Mouse (Mus musculus): ENCODE measurements around the gene Gh. TPM values are rescaled to one million over a fixed set of nuclear protein-coding genes. Genes with fewer than 3 reads are reported as not detected.

Gh gene
- not detected for polyA plus RNA-seq (2014; fragmentation: Illumina TruSeq; extraction: RNeasy Lipid Tissue Mini Kit (QIAGEN cat#74804); ENCODE audit: low read depth, low replicate concordance)

DNA sequence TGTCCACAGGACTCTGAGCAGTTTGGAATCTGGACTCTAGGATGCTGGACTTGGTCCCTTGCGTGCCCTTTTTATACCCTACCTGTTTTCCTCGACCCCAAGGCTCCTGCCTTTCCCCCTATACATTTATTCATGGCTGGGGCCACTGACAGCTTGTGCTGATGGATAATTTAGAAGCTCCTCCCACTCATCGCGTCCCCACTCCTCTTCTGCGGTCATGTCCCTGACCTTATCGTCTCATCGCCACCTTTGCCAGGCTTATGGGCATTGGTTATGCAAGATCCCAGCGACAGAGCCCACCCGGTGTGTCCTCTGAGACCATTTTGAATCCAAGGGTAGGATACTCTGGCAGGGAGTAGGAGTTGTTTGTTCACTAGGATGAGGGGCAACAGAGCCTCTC lies at the start of gene Gh:
TSS of gene Gh (minus strand) at position 101 of the 400 bp plus-strand sequence.

DNA sequence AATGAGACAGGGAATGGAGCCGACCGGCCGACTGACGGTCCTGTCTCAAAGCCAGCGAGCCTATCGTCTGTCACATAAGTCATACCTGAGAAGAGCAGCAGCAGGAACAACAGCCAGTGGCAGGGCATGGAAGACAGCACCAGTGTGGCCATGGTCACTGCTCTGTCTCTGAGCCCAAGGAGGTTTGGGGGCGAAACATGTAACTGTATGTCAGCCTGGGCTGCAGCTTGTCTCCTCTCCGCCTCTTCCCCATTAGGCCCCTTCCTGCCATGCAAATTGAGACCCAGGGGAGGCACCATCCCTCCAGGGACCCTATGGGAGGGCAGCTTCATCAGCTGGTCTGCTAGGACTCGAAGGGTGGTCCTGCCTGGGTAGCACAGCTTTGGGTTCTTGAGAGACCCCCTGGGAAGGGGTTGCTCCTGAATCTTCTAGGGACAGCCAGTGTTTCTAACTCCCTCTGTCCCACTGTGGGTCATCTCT lies 12.7 kb upstream of the Gh start, which contains the start of gene Cd79b:
TSS of gene Cd79b (minus strand) at position 430 of the 480 bp plus-strand sequence.

DNA sequence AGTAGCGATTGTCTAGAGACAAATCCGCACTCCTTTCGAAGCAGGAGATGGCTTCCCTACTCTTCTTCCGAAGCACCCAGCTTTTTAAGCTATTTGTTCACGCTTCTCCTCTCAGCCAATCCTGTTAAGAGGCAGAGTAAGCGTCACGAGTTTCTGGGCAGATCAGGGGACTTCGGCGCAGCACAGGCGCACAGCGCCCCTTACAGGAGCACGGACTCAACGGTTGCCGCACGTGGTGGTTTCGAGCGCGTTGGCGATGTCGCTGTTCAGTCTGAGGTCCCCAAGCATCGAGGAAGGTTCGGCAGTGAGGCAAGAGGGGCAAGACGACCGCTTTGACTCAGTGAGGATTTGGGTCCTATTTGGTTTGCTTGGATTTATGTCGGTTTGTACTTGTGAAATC lies 25.2 kb downstream of the Gh start, which contains the start of gene Tcam1:
TSS of gene Tcam1 (plus strand) at position 219 of the 400 bp plus-strand sequence.

DNA sequence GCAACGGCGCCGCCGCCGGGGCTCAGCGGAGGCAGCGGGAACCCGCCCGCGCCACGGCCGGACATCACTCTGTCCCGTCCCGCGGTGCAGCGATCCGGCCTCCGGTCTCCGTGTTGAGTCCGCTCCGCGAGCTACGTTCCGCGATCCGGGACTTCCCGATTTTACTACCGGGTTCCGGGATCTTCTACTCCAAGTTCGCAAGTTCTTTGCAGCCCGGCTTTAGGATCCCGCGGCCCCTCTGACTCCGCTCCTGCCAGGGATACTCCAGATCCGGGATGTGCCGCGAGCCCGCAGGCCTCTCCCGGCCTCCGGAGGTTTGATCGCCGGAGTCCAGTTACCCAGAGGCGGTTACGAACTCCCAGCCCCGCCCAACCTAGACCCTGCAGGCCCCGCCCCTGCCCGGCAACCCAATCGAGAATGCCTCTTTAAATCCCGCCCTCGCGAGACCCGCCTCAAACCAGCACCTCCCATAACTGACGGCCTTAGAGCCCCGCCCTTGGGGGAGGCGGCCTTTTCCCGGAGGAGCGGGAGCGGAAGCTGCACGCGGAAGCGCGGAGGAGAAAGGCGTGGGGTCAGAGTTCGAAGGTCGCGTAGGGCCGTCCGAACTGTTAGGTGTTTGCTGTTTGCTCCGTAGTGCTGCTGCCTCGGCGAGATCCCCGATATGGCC lies 28.9 kb downstream of the Gh start, which contains the start of gene Smarcd2:
TSS of gene Smarcd2 (minus strand) at position 329 of the 667 bp plus-strand sequence.

DNA sequence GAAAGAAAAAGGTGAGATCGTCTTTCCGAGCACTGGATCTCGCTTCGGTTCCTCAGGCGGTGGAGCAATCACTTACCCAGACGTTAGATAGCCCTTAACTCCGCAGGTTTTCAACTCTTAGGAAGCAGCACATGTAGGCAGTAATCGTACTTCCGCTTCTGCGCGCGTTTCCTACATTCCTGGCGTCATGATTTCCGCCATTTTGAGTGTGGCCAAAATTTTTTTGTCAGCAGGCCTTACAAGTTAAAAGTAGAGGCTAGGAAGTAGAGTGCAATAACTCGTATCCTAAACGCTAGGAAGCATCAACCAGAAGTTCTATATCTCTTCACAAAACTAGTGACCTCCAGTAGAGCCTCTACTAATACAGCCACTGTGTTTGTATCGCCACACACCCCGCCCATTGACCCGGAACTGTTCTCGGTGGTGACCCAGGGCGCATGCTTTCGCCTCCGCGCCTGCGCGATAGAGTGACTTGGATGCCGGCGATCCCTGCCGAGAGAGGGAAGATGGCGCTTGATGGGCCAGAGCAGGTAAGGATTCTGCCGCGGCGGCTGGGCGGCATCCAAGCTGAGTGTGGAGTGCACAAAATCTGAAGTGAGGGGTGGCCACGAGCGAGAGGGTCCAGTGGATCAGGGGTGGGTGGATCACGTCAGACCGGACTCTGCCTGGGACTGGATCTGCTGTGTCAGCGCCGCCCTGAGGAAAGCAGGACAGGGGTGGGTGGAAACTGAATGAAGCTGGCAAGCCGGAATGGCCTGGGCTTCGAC lies 45.8 kb downstream of the Gh start, which contains the start of the genes Ftsj3 and Psmc5:
TSS of gene Ftsj3 (minus strand) at position 395 of the 767 bp plus-strand sequence.
TSS of gene Psmc5 (plus strand) at position 470 of the 767 bp plus-strand sequence.

Other genes with a start within 250 kb of the Gh start
- 5.7 TPM for gene Taco1, start 235.8 kb downstream of the Gh start, polyA plus RNA-seq (2014; fragmentation: Illumina TruSeq; extraction: RNeasy Lipid Tissue Mini Kit (QIAGEN cat#74804); ENCODE audit: low read depth, low replicate concordance)
- 7.2 TPM for gene Map3k3, start 217.3 kb downstream of the Gh start, polyA plus RNA-seq (2014; fragmentation: Illumina TruSeq; extraction: RNeasy Lipid Tissue Mini Kit (QIAGEN cat#74804); ENCODE audit: low read depth, low replicate concordance)
- not detected for gene Gm10840, start 141.0 kb downstream of the Gh start, polyA plus RNA-seq (2014; fragmentation: Illumina TruSeq; extraction: RNeasy Lipid Tissue Mini Kit (QIAGEN cat#74804); ENCODE audit: low read depth, low replicate concordance)
- 1.7 TPM for gene Limd2, start 141.0 kb downstream of the Gh start, polyA plus RNA-seq (2014; fragmentation: Illumina TruSeq; extraction: RNeasy Lipid Tissue Mini Kit (QIAGEN cat#74804); ENCODE audit: low read depth, low replicate concordance)
- gene Strada, start 99.7 kb downstream of the Gh start, polyA plus RNA-seq (2014; fragmentation: Illumina TruSeq; extraction: RNeasy Lipid Tissue Mini Kit (QIAGEN cat#74804); ENCODE audit: low read depth, low replicate concordance): 7.5 TPM
- gene Ccdc47, start 85.5 kb downstream of the Gh start, polyA plus RNA-seq (2014; fragmentation: Illumina TruSeq; extraction: RNeasy Lipid Tissue Mini Kit (QIAGEN cat#74804); ENCODE audit: low read depth, low replicate concordance): 142 TPM
- 57.6 TPM for gene Ddx42, start 84.9 kb downstream of the Gh start, polyA plus RNA-seq (2014; fragmentation: Illumina TruSeq; extraction: RNeasy Lipid Tissue Mini Kit (QIAGEN cat#74804); ENCODE audit: low read depth, low replicate concordance)
- gene Ftsj3, start 45.8 kb downstream of the Gh start, polyA plus RNA-seq (2014; fragmentation: Illumina TruSeq; extraction: RNeasy Lipid Tissue Mini Kit (QIAGEN cat#74804); ENCODE audit: low read depth, low replicate concordance): 10.4 TPM
- 16.9 TPM for gene Psmc5, start 45.7 kb downstream of the Gh start, polyA plus RNA-seq (2014; fragmentation: Illumina TruSeq; extraction: RNeasy Lipid Tissue Mini Kit (QIAGEN cat#74804); ENCODE audit: low read depth, low replicate concordance)
- 14.8 TPM for gene Smarcd2, start 28.9 kb downstream of the Gh start, polyA plus RNA-seq (2014; fragmentation: Illumina TruSeq; extraction: RNeasy Lipid Tissue Mini Kit (QIAGEN cat#74804); ENCODE audit: low read depth, low replicate concordance)
- not detected for gene Tcam1, start 25.2 kb downstream of the Gh start, polyA plus RNA-seq (2014; fragmentation: Illumina TruSeq; extraction: RNeasy Lipid Tissue Mini Kit (QIAGEN cat#74804); ENCODE audit: low read depth, low replicate concordance)
- 4.8 TPM for gene Cd79b, start 12.9 kb upstream of the Gh start, polyA plus RNA-seq (2014; fragmentation: Illumina TruSeq; extraction: RNeasy Lipid Tissue Mini Kit (QIAGEN cat#74804); ENCODE audit: low read depth, low replicate concordance)
- gene Scn4a, start 51.4 kb upstream of the Gh start, polyA plus RNA-seq (2014; fragmentation: Illumina TruSeq; extraction: RNeasy Lipid Tissue Mini Kit (QIAGEN cat#74804); ENCODE audit: low read depth, low replicate concordance): not detected
- not detected for gene Prr29, start 63.6 kb upstream of the Gh start, polyA plus RNA-seq (2014; fragmentation: Illumina TruSeq; extraction: RNeasy Lipid Tissue Mini Kit (QIAGEN cat#74804); ENCODE audit: low read depth, low replicate concordance)
- not detected for gene Icam2, start 86.2 kb upstream of the Gh start, polyA plus RNA-seq (2014; fragmentation: Illumina TruSeq; extraction: RNeasy Lipid Tissue Mini Kit (QIAGEN cat#74804); ENCODE audit: low read depth, low replicate concordance)
- gene Ern1, start 186.0 kb upstream of the Gh start, polyA plus RNA-seq (2014; fragmentation: Illumina TruSeq; extraction: RNeasy Lipid Tissue Mini Kit (QIAGEN cat#74804); ENCODE audit: low read depth, low replicate concordance): 30.7 TPM